Mouse (Mus musculus): ENCODE data around the gene Gm21258. TPM values are rescaled to one million over a fixed set of nuclear protein-coding genes. Genes with fewer than 3 reads are reported as not detected.
"Not testable (repeated sequence)": the region's sequence is repeated elsewhere in the genome, so short reads cannot be mapped to it uniquely, and the experiment has no call there.

Gene Gm21258
- not detected for total RNA-seq (2021)

- intact Hi-C loops (cut with DNase I) = not testable (repeated sequence)
These were observed at the start of gene Gm21258 for GRCm38 (mm10) chrY:52779740-52780139. TSS of gene Gm21258 (plus strand) at chrY:52780040.

More at GRCm38 (mm10) chrY:52779740-52780139, at the start of gene Gm21258:
- not testable (repeated sequence) for DNase-seq (ENCODE audit: extremely low spot score in 1 of 2, low spot score in 2 of 2)

Measured in left cerebral cortex, postnatal 10 days (tissue).